Mouse (Mus musculus) embryonic facial prominence, embryonic 12.5 days (tissue): ENCODE measurements around the gene Pou4f2. TPM values are rescaled to one million over a fixed set of nuclear protein-coding genes. Genes with fewer than 3 reads are reported as not detected.

Experiments
- ATAC-seq: fragments of 200-750 bp; cut with Nextera tagmentation; 2 replicates; pipeline ENCODE4 v1.8.0; 2017; ENCODE audit not compliant: insufficient number of reproducible peaks, insufficient read depth, low FRiP score, low TSS enrichment
- H3K27ac ChIP-seq: fragments of 300-500 bp; sonication (generic); 2 replicates; pipeline ENCODE4 v1.5.1; 2016; ENCODE audit warnings: mild to moderate bottlenecking
- H3K27me3 ChIP-seq: fragments of 300-500 bp; sonication (generic); 2 replicates; pipeline ENCODE4 v1.6.1; 2016; ENCODE audit warnings: mild to moderate bottlenecking, moderate library complexity
- H3K36me3 ChIP-seq: fragments of 300-500 bp; sonication (generic); 2 replicates; pipeline ENCODE4 v1.6.1; 2016; ENCODE audit warnings: mild to moderate bottlenecking
- H3K4me1 ChIP-seq: fragments of 300-500 bp; sonication (generic); 2 replicates; pipeline ENCODE4 v1.6.1; 2016
- H3K4me2 ChIP-seq: fragments of 300-500 bp; sonication (generic); replicated peaks from 2 replicates; pipeline ENCODE4 v1.6.1; 2016; ENCODE audit warnings: mild to moderate bottlenecking, moderate library complexity
- H3K4me3 ChIP-seq: fragments of 300-500 bp; sonication (generic); 2 replicates; pipeline ENCODE4 v1.5.1; 2016; ENCODE audit warnings: mild to moderate bottlenecking
- H3K9ac ChIP-seq: fragments of 300-500 bp; sonication (generic); 2 replicates; pipeline ENCODE4 v1.6.1; 2016; ENCODE audit warnings: mild to moderate bottlenecking, moderate library complexity
- H3K9me3 ChIP-seq: fragments of 300-500 bp; sonication (generic); 2 replicates; pipeline ENCODE4 v1.6.1; 2016; ENCODE audit warnings: mild to moderate bottlenecking, moderate library complexity
- WGBS: fragments of 180-500 bp; shearing (Covaris S2); methylation state at CpG from one replicate; pipeline ENCODE4 v1.1.7; 2016; 5-methylcytosine and 5-hydroxymethylcytosine counted together
- polyA plus RNA-seq: library from polyadenylated mRNA; unstranded; fragments of >200 nt; fragmentation: Nextera tagmentation; extraction: Ambion mirVana; gene quantifications from 2 replicates; pipeline ENCODE4 v1.2.1, GENCODE M21; 2016

The Pou4f2 gene
- polyA plus RNA-seq, 1 experiment from 2014 or later, result 0.54 TPM

GRCm38 (mm10) chr8:78434823-78435623 lies 1.4 kb downstream of the Pou4f2 start:
- H3K27me3 ChIP-seq, result peaks cover 84% of the 10 kb centered on the region
- WGBS, result under 1% methylated on average over 62 of the region's 62 CpGs
- H3K9me3 ChIP-seq, result no peaks in the 10 kb centered on the region
- 0 out of 2 replicates have a peak overlapping the region, but pooled peaks have one; percentile 7 for H3K4me3 ChIP-seq
- H3K36me3 ChIP-seq, result no peaks in the 10 kb centered on the region
- no peak overlapping the region for H3K9ac ChIP-seq
- no peak overlapping the region for H3K27ac ChIP-seq
- H3K4me1 ChIP-seq, result peaks cover 22% of the 10 kb centered on the region
- ATAC-seq, result no peak
- H3K4me2 ChIP-seq, result peak overlapping the region; percentile 65; the same call in 1 of the 2 replicates

GRCm38 (mm10) chr8:78434340-78434739 lies 2.1 kb downstream of the Pou4f2 start:
- H3K27me3 ChIP-seq, result peaks cover 84% of the 10 kb centered on the region
- H3K27ac ChIP-seq, result no peak overlapping the region
- no peak for ATAC-seq
- no peaks in the 10 kb centered on the region for H3K9me3 ChIP-seq
- no peaks in the 10 kb centered on the region for H3K36me3 ChIP-seq
- H3K4me1 ChIP-seq, result peaks cover 22% of the 10 kb centered on the region
- no peak overlapping the region for H3K4me2 ChIP-seq
- no peak overlapping the region for H3K9ac ChIP-seq
- H3K4me3 ChIP-seq, result no peak overlapping the region
- 2% methylated on average over 8 of the region's 8 CpGs for whole genome bisulfite sequencing

GRCm38 (mm10) chr8:78433318-78433717 lies 3.1 kb downstream of the Pou4f2 start:
- no peak for ATAC-seq
- peaks cover 84% of the 10 kb centered on the region for H3K27me3 ChIP-seq
- no peaks in the 10 kb centered on the region for H3K9me3 ChIP-seq
- H3K4me2 ChIP-seq, result no peak overlapping the region
- H3K27ac ChIP-seq, result no peak overlapping the region
- H3K36me3 ChIP-seq, result no peaks in the 10 kb centered on the region
- no peak overlapping the region for H3K4me3 ChIP-seq
- peaks cover 22% of the 10 kb centered on the region for H3K4me1 ChIP-seq
- WGBS, result 9% methylated on average over 5 of the region's 5 CpGs
- H3K9ac ChIP-seq, result no peak overlapping the region

GRCm38 (mm10) chr8:78432451-78432850 lies 4.0 kb downstream of the Pou4f2 start:
- H3K27ac ChIP-seq, result no peak overlapping the region
- no peak for ATAC-seq
- H3K27me3 ChIP-seq, result peaks cover 82% of the 10 kb centered on the region
- H3K9ac ChIP-seq, result no peak overlapping the region
- no peak overlapping the region for H3K4me3 ChIP-seq
- no peak overlapping the region for H3K4me2 ChIP-seq
- peaks cover 18% of the 10 kb centered on the region for H3K4me1 ChIP-seq
- H3K36me3 ChIP-seq, result no peaks in the 10 kb centered on the region
- WGBS, result 25% methylated on average over 1 of the region's 1 CpGs
- no peaks in the 10 kb centered on the region for H3K9me3 ChIP-seq

- 3% methylated on average over 4 of the region's 4 CpGs for WGBS
- Histone ChIP-seq H3K9me3 (no peaks in the 10 kb centered on the region), H3K4me1 (peaks cover 15% of the 10 kb centered on the region), H3K27ac (no peak overlapping the region), H3K4me2 (no peak overlapping the region), H3K9ac (no peak overlapping the region), H3K36me3 (no peaks in the 10 kb centered on the region), H3K4me3 (no peak overlapping the region), H3K27me3 (peaks cover 82% of the 10 kb centered on the region)
- no peak for ATAC-seq
Observed at GRCm38 (mm10) chr8:78431356-78431755, 5.1 kb downstream of the Pou4f2 start.

GRCm38 (mm10) chr8:78428148-78428547 lies 8.3 kb downstream of the Pou4f2 start:
- no peak for ATAC-seq
- WGBS, result 3% methylated on average over 11 of the region's 11 CpGs
- Histone ChIP-seq H3K4me3 (no peak overlapping the region), H3K27ac (no peak overlapping the region), H3K4me1 (0 out of 2 replicates have a peak, but pooled peaks cover 3% of the 10 kb centered on the region), H3K9ac (no peak overlapping the region), H3K9me3 (no peaks in the 10 kb centered on the region), H3K4me2 (no peak overlapping the region), H3K27me3 (peaks cover 80% of the 10 kb centered on the region), H3K36me3 (no peaks in the 10 kb centered on the region)

GRCm38 (mm10) chr8:78427769-78428130 lies 8.7 kb downstream of the Pou4f2 start:
- Histone ChIP-seq H3K4me1 (0 out of 2 replicates have a peak, but pooled peaks cover 3% of the 10 kb centered on the region), H3K9me3 (no peaks in the 10 kb centered on the region), H3K27ac (no peak overlapping the region), H3K9ac (no peak overlapping the region), H3K27me3 (peaks cover 82% of the 10 kb centered on the region), H3K4me3 (no peak overlapping the region), H3K36me3 (no peaks in the 10 kb centered on the region), H3K4me2 (no peak overlapping the region)
- under 1% methylated on average over 8 of the region's 8 CpGs for WGBS
- no peak for ATAC-seq

GRCm38 (mm10) chr8:78426875-78427768 lies 9.3 kb downstream of the Pou4f2 start:
- no peak overlapping the region for H3K9ac ChIP-seq
- 1% methylated on average over 32 of the region's 32 CpGs for WGBS
- ATAC-seq, result no peak
- peaks cover 82% of the 10 kb centered on the region for H3K27me3 ChIP-seq
- H3K27ac ChIP-seq, result no peak overlapping the region
- H3K4me3 ChIP-seq, result no peak overlapping the region
- H3K36me3 ChIP-seq, result no peaks in the 10 kb centered on the region
- H3K4me2 ChIP-seq, result no peak overlapping the region
- 0 out of 2 replicates have a peak, but pooled peaks cover 3% of the 10 kb centered on the region for H3K4me1 ChIP-seq
- no peaks in the 10 kb centered on the region for H3K9me3 ChIP-seq

GRCm38 (mm10) chr8:78426455-78426854 lies 10.0 kb downstream of the Pou4f2 start:
- Histone ChIP-seq H3K9ac (no peak overlapping the region), H3K27me3 (peaks cover 82% of the 10 kb centered on the region), H3K4me1 (0 out of 2 replicates have a peak, but pooled peaks cover 3% of the 10 kb centered on the region), H3K36me3 (no peaks in the 10 kb centered on the region), H3K27ac (no peak overlapping the region), H3K9me3 (no peaks in the 10 kb centered on the region), H3K4me2 (no peak overlapping the region), H3K4me3 (no peak overlapping the region)
- no peak for ATAC-seq
- WGBS, result under 1% methylated on average over 10 of the region's 10 CpGs

GRCm38 (mm10) chr8:78423937-78424336 lies 12.5 kb downstream of the Pou4f2 start:
- H3K4me2 ChIP-seq, result no peak overlapping the region
- H3K4me3 ChIP-seq, result no peak overlapping the region
- no peaks in the 10 kb centered on the region for H3K36me3 ChIP-seq
- ATAC-seq, result no peak
- H3K27ac ChIP-seq, result no peak overlapping the region
- 0% methylated on average over 1 of the region's 1 CpGs for WGBS
- no peak overlapping the region for H3K9ac ChIP-seq
- H3K9me3 ChIP-seq, result no peaks in the 10 kb centered on the region
- peaks cover 87% of the 10 kb centered on the region for H3K27me3 ChIP-seq
- peaks cover 13% of the 10 kb centered on the region; the same call in 1 of the 2 replicates for H3K4me1 ChIP-seq

- Histone ChIP-seq H3K9me3 (no peaks in the 10 kb centered on the region), H3K36me3 (no peaks in the 10 kb centered on the region), H3K4me2 (peak overlapping the region; percentile 71), H3K27ac (no peak overlapping the region), H3K4me3 (peak overlapping the region; percentile 35), H3K9ac (peak overlapping the region; percentile 37), H3K27me3 (peaks cover 60% of the 10 kb centered on the region), H3K4me1 (peaks cover 10% of the 10 kb centered on the region; the same call in 1 of the 2 replicates)
- WGBS, result under 1% methylated on average over 19 of the region's 19 CpGs
- peak; percentile 52; the same call in 1 of the 2 replicates for ATAC-seq
Observed at GRCm38 (mm10) chr8:78420101-78420503, 16.3 kb downstream of the Pou4f2 start.
